Mouse (Mus musculus) forebrain, embryonic 14.5 days (tissue): ENCODE measurements at regions not wholly inside any gene's neighbourhood (a gene's known extent, or its start where the extent isn't known, plus 50 kb on each side); places are given as distances from the start of the nearest gene placed in this dataset.

Experiments used
- ATAC-seq: fragments of 200-750 bp; cut with Nextera tagmentation; 2 replicates; pipeline ENCODE4 v1.8.0; 2017; ENCODE audit warnings: mild to moderate bottlenecking, moderate library complexity
- DNase-seq: peaks from one replicate; pipeline ENCODE4 v3.0.0-alpha.2; 2015; ENCODE audit warnings: low spot score
- H3K27ac ChIP-seq: fragments of 300-500 bp; sonication (generic); 2 replicates; pipeline ENCODE4 v1.5.1; 2014; ENCODE audit warnings: low read depth, mild to moderate bottlenecking, control low read depth, low read length, moderate library complexity
- H3K27me3 ChIP-seq: fragments of 300-500 bp; sonication (generic); replicated peaks from 2 replicates; pipeline ENCODE4 v1.6.1; 2014; ENCODE audit warnings: low read length, control low read depth, mixed read lengths; ENCODE audit not compliant: control insufficient read depth, insufficient read depth
- H3K36me3 ChIP-seq: fragments of 300-500 bp; sonication (generic); 2 replicates; pipeline ENCODE4 v1.6.1; 2014; ENCODE audit warnings: low read length, control low read depth; ENCODE audit not compliant: control insufficient read depth, insufficient read depth
- H3K4me1 ChIP-seq: fragments of 300-500 bp; sonication (generic); 2 replicates; pipeline ENCODE4 v1.6.1; 2014; ENCODE audit warnings: antibody characterized with exemption, low read length, control low read depth; ENCODE audit not compliant: control insufficient read depth, insufficient read depth
- H3K4me2 ChIP-seq: fragments of 300-500 bp; sonication (generic); 2 replicates; pipeline ENCODE4 v1.6.1; 2014; ENCODE audit warnings: mild to moderate bottlenecking, control low read depth, low read length
- H3K4me3 ChIP-seq: fragments of 300-500 bp; sonication (generic); 2 replicates; pipeline ENCODE4 v1.5.1; 2014; ENCODE audit warnings: low read depth, low read length, control low read depth
- H3K9ac ChIP-seq: fragments of 300-500 bp; sonication (generic); 2 replicates; pipeline ENCODE4 v1.6.1; 2014; ENCODE audit warnings: mild to moderate bottlenecking, low read length, control low read depth, moderate library complexity
- H3K9me3 ChIP-seq: fragments of 300-500 bp; sonication (generic); replicated peaks from 2 replicates; pipeline ENCODE4 v1.6.1; 2016; ENCODE audit warnings: low read length, control low read depth, mixed read lengths; ENCODE audit not compliant: control insufficient read depth
- WGBS: fragments of 180-500 bp; shearing (Covaris S2); extraction: QIAGEN DNeasy Blood & Tissue Kit; methylation state at CpG from one replicate; pipeline ENCODE4 v1.1.7; 2014; 5-methylcytosine and 5-hydroxymethylcytosine counted together

- Histone ChIP-seq H3K9me3 (no peaks in the 10 kb centered on the region), H3K27me3 (no peaks in the 10 kb centered on the region), H3K36me3 (no peaks in the 10 kb centered on the region), H3K4me2 (no peak overlapping the region), H3K4me3 (no peak overlapping the region), H3K27ac (no peak overlapping the region), H3K9ac (no peak overlapping the region), H3K4me1 (peaks cover 32% of the 10 kb centered on the region)
- 43% methylated on average over 12 of the region's 12 CpGs for WGBS
- peak; percentile 39 for DNase-seq
- 0 out of 2 replicates have a peak, but pooled peaks have one; percentile 25 for ATAC-seq
Measured at GRCm38 (mm10) chr3:147966379-147966778, 1024.0 kb downstream of the Adgrl2 start.

GRCm38 (mm10) chr3:147963698-147964476, 1026.5 kb downstream of the Adgrl2 start:
- Histone ChIP-seq H3K9ac (no peak overlapping the region), H3K4me1 (peaks cover 32% of the 10 kb centered on the region), H3K4me3 (no peak overlapping the region), H3K27ac (peak overlapping the region; percentile 36), H3K36me3 (no peaks in the 10 kb centered on the region), H3K27me3 (no peaks in the 10 kb centered on the region), H3K4me2 (no peak overlapping the region), H3K9me3 (no peaks in the 10 kb centered on the region)
- DNase-seq, result peak; percentile 69
- 11% methylated on average over 13 of the region's 13 CpGs for WGBS
- ATAC-seq, result peak; percentile 80

- H3K4me1 ChIP-seq, result no peaks in the 10 kb centered on the region
- H3K4me3 ChIP-seq, result no peak overlapping the region
- no peaks in the 10 kb centered on the region for H3K9me3 ChIP-seq
- H3K36me3 ChIP-seq, result no peaks in the 10 kb centered on the region
- H3K9ac ChIP-seq, result no peak overlapping the region
- ATAC-seq, result no peak
- WGBS, result 46% methylated on average over 13 of the region's 13 CpGs
- no peak overlapping the region for H3K4me2 ChIP-seq
- H3K27me3 ChIP-seq, result no peaks in the 10 kb centered on the region
- peak; percentile 51 for DNase-seq
- H3K27ac ChIP-seq, result no peak overlapping the region
Measured at GRCm38 (mm10) chr3:147948041-147948592, 1042.2 kb downstream of the Adgrl2 start.

- WGBS, result 86% methylated on average over 4 of the region's 4 CpGs
- H3K27me3 ChIP-seq, result no peaks in the 10 kb centered on the region
- H3K9me3 ChIP-seq, result no peaks in the 10 kb centered on the region
- H3K27ac ChIP-seq, result no peak overlapping the region
- ATAC-seq (no peak), DNase-seq (no peak)
- no peaks in the 10 kb centered on the region for H3K36me3 ChIP-seq
- H3K9ac ChIP-seq, result no peak overlapping the region
- no peak overlapping the region for H3K4me3 ChIP-seq
- H3K4me2 ChIP-seq, result no peak overlapping the region
- H3K4me1 ChIP-seq, result no peaks in the 10 kb centered on the region
Measured at GRCm38 (mm10) chr3:147943314-147943713, 1047.0 kb downstream of the Adgrl2 start.

GRCm38 (mm10) chr3:147930811-147931251, 1059.5 kb downstream of the Adgrl2 start:
- Histone ChIP-seq H3K9ac (no peak overlapping the region), H3K27me3 (no peaks in the 10 kb centered on the region), H3K9me3 (no peaks in the 10 kb centered on the region), H3K4me2 (no peak overlapping the region), H3K27ac (no peak overlapping the region), H3K36me3 (no peaks in the 10 kb centered on the region), H3K4me1 (no peaks in the 10 kb centered on the region), H3K4me3 (no peak overlapping the region)
- DNase-seq (no peak), ATAC-seq (no peak)
- WGBS, result 79% methylated on average over 6 of the region's 6 CpGs

GRCm38 (mm10) chr3:147920181-147920580, 1068.0 kb downstream of the Ttll7 start:
- no peak overlapping the region for H3K4me3 ChIP-seq
- H3K9ac ChIP-seq, result no peak overlapping the region
- no peaks in the 10 kb centered on the region for H3K9me3 ChIP-seq
- no peaks in the 10 kb centered on the region for H3K36me3 ChIP-seq
- no peaks in the 10 kb centered on the region for H3K4me1 ChIP-seq
- 95% methylated on average over 2 of the region's 2 CpGs for WGBS
- no peak for ATAC-seq
- no peak overlapping the region for H3K4me2 ChIP-seq
- H3K27ac ChIP-seq, result no peak overlapping the region
- no peaks in the 10 kb centered on the region for H3K27me3 ChIP-seq
- no peak for DNase-seq

- no peak overlapping the region for H3K9ac ChIP-seq
- ATAC-seq (no peak), DNase-seq (no peak)
- WGBS, result 65% methylated on average over 3 of the region's 3 CpGs
- H3K4me2 ChIP-seq, result no peak overlapping the region
- H3K27me3 ChIP-seq, result no peaks in the 10 kb centered on the region
- H3K27ac ChIP-seq, result no peak overlapping the region
- no peaks in the 10 kb centered on the region for H3K9me3 ChIP-seq
- H3K4me1 ChIP-seq, result no peaks in the 10 kb centered on the region
- no peaks in the 10 kb centered on the region for H3K36me3 ChIP-seq
- no peak overlapping the region for H3K4me3 ChIP-seq
Measured at GRCm38 (mm10) chr3:147919701-147920100, 1067.5 kb downstream of the Ttll7 start.

- H3K27me3 ChIP-seq, result no peaks in the 10 kb centered on the region
- H3K36me3 ChIP-seq, result no peaks in the 10 kb centered on the region
- no peak overlapping the region for H3K9ac ChIP-seq
- H3K9me3 ChIP-seq, result no peaks in the 10 kb centered on the region
- no peaks in the 10 kb centered on the region for H3K4me1 ChIP-seq
- WGBS, result 81% methylated on average over 4 of the region's 4 CpGs
- ATAC-seq (no peak), DNase-seq (no peak)
- H3K27ac ChIP-seq, result no peak overlapping the region
- H3K4me3 ChIP-seq, result no peak overlapping the region
- H3K4me2 ChIP-seq, result no peak overlapping the region
Measured at GRCm38 (mm10) chr3:147919146-147919545, 1067.0 kb downstream of the Ttll7 start.

- Histone ChIP-seq H3K27me3 (no peaks in the 10 kb centered on the region), H3K4me1 (no peaks in the 10 kb centered on the region), H3K9ac (no peak overlapping the region), H3K27ac (no peak overlapping the region), H3K4me2 (no peak overlapping the region), H3K36me3 (no peaks in the 10 kb centered on the region), H3K9me3 (no peaks in the 10 kb centered on the region), H3K4me3 (no peak overlapping the region)
- 67% methylated on average over 1 of the region's 1 CpGs for WGBS
- DNase-seq (peak; percentile 61), ATAC-seq (no peak; the same call in 1 of the 2 replicates)
Measured at GRCm38 (mm10) chr3:147896751-147897150, 1044.6 kb downstream of the Ttll7 start.
